Mouse (Mus musculus): ENCODE data around the gene 1190005I06Rik. TPM values are rescaled to one million over a fixed set of nuclear protein-coding genes. Genes with fewer than 3 reads are reported as not detected.
A peak's percentile ranks its signal among the peaks of the same experiment; 100 is the strongest.

The 1190005I06Rik gene
- polyA plus RNA-seq, 1 experiment from 2014 or later = 5.1 TPM

- no peak for DNase-seq
- Histone ChIP-seq H3K27me3 (ENCODE audit: insufficient read depth, low read length) (no peaks in the 10 kb centered on the region), H3K4me1 (ENCODE audit: insufficient read depth) (no peaks in the 10 kb centered on the region), H3K4me2 (no peak overlapping the region), H3K27ac (ENCODE audit: low read depth) (no peak overlapping the region), H3K36me3 (ENCODE audit: insufficient read depth) (peaks cover 91% of the 10 kb centered on the region), H3K9me3 (ENCODE audit: low read depth, low read length) (no peaks in the 10 kb centered on the region), H3K9ac (no peak overlapping the region), H3K4me3 (ENCODE audit: low read depth, low read length) (no peak overlapping the region)
- TF ChIP-seq CTCF (IDR thresholded peaks at IDR 0.05; ENCODE audit: low read depth) = no peak
- no peak for ATAC-seq (ENCODE audit: insufficient read depth)
- 80% methylated on average over 8 of the region's 8 CpGs for WGBS
These were observed 67.0 kb downstream of the 1190005I06Rik start for GRCm38 (mm10) chr8:120580336-120581000.

DNA sequence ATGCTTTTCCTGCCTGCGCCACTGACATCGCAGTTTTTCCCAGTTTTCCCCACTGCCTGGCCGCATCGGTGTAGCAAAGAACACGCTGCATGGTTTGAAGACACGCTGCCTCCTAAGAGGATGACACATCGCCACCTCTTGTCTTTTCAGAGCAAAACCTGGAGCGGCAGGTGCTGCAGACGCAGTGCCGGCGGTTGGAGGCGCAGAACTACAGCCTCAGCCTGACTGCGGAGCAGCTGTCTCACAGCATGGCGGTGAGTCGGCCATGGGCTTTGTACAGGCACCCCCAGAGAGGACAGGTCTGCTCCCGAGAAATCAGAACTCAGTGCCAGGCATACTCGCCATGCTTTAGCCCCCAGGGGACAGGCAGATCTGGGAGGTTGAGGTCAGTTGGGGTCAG, 69.6 kb downstream of the 1190005I06Rik start:
- DNase-seq = no peak
- no peak for ATAC-seq (ENCODE audit: insufficient read depth)

DNA sequence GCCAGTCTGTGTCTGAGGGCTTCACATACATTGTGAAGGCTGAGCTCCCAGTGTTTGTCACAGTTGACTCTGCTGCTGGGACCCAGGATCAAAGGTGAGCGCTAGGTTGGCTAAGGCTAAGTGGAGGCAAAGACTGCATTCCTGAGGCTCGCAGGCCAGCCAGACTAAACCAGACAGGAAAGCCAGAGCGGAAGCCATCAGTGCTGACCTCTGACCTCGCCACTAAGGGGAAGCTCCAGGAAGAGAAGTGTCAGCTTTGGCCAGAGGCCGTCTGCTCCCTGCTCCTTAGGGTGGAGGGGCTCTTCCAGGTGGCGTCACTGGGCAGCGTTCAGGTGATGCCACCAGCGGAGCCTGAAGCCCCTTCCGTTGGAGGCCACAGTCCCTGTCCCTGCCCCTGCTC, 71.6 kb downstream of the 1190005I06Rik start:
- H3K4me2 ChIP-seq = no peak overlapping the region
- H3K9me3 ChIP-seq (ENCODE audit: low read depth, low read length) = no peaks in the 10 kb centered on the region
- no peak for ATAC-seq (ENCODE audit: insufficient read depth)
- no peaks in the 10 kb centered on the region for H3K27me3 ChIP-seq (ENCODE audit: insufficient read depth, low read length)
- H3K27ac ChIP-seq (ENCODE audit: low read depth) = peak overlapping the region; percentile 8; the same call in 1 of the 2 replicates
- no peaks in the 10 kb centered on the region for H3K4me1 ChIP-seq (ENCODE audit: insufficient read depth)
- peak; percentile 40 for DNase-seq
- H3K9ac ChIP-seq = no peak overlapping the region; the same call in 1 of the 2 replicates
- H3K36me3 ChIP-seq (ENCODE audit: insufficient read depth) = peaks cover 99% of the 10 kb centered on the region
- WGBS = 51% methylated on average over 9 of the region's 9 CpGs
- TF ChIP-seq CTCF (IDR thresholded peaks at IDR 0.05; ENCODE audit: low read depth) = no peak
- no peak overlapping the region for H3K4me3 ChIP-seq (ENCODE audit: low read depth, low read length)

More for the DNA sequence above, 69.6 kb downstream of the 1190005I06Rik start:
- 91% methylated on average over 17 of the region's 17 CpGs for WGBS
- Histone ChIP-seq H3K27me3 (ENCODE audit: insufficient read depth, low read length) (no peaks in the 10 kb centered on the region), H3K9ac (no peak overlapping the region), H3K4me1 (ENCODE audit: insufficient read depth) (no peaks in the 10 kb centered on the region), H3K9me3 (ENCODE audit: low read depth, low read length) (no peaks in the 10 kb centered on the region), H3K27ac (ENCODE audit: low read depth) (no peak overlapping the region), H3K4me3 (ENCODE audit: low read depth, low read length) (no peak overlapping the region), H3K4me2 (no peak overlapping the region), H3K36me3 (ENCODE audit: insufficient read depth) (peaks cover 98% of the 10 kb centered on the region)
- TF ChIP-seq CTCF (IDR thresholded peaks at IDR 0.05; ENCODE audit: low read depth) = no peak

DNA sequence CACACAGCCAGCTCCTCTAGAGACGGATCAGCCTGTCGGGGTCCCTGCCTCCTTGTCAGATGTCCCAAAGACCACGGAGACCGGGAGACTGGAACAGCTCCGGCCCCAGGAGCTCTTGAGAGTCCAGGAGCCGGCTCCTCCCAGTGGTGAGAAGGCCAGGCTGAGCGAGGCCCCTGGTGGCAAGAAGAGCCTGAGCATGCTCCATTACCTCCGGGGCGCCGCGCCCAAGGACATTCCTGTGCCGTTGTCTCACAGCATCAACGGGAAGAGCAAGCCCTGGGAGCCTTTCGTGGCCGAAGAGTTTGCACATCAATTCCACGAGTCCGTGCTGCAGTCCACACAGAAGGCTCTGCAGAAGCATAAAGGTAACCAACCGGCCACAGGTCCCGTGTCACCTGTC, 72.5 kb downstream of the 1190005I06Rik start:
- H3K9ac ChIP-seq = no peak overlapping the region
- 59% methylated on average over 19 of the region's 19 CpGs for WGBS
- H3K27me3 ChIP-seq (ENCODE audit: insufficient read depth, low read length) = no peaks in the 10 kb centered on the region
- H3K4me1 ChIP-seq (ENCODE audit: insufficient read depth) = no peaks in the 10 kb centered on the region
- TF ChIP-seq CTCF (IDR thresholded peaks at IDR 0.05; ENCODE audit: low read depth) = peak; percentile 33
- H3K9me3 ChIP-seq (ENCODE audit: low read depth, low read length) = no peaks in the 10 kb centered on the region
- peak overlapping the region; percentile 58; the same call in 1 of the 2 replicates for H3K27ac ChIP-seq (ENCODE audit: low read depth)
- DNase-seq (peak; percentile 36), ATAC-seq (ENCODE audit: insufficient read depth) (no peak)
- no peak overlapping the region for H3K4me3 ChIP-seq (ENCODE audit: low read depth, low read length)
- H3K36me3 ChIP-seq (ENCODE audit: insufficient read depth) = peaks cover 99% of the 10 kb centered on the region
- H3K4me2 ChIP-seq = no peak overlapping the region

DNA sequence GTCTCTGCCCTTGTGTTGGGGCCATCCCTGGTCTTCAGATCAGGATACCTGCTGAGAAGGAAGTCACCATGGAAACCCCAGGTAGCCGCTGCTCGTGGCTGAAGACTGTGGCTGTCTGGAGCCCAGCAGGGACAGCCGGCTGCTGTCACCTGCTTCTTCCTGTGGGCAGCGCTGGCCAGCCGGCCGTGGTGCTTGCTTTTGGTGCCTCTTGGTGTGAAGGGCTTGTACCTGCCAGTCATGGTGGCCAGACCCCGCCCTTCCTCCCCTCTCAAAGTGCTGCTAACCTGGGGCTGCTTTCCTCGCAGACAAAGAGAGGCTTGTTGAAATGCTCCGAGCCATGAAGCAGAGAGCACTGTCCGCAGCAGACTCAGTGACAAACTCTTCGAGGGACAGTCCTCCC, 73.6 kb downstream of the 1190005I06Rik start:
- Histone ChIP-seq H3K4me3 (ENCODE audit: low read depth, low read length) (no peak overlapping the region), H3K9ac (no peak overlapping the region), H3K9me3 (ENCODE audit: low read depth, low read length) (no peaks in the 10 kb centered on the region), H3K4me1 (ENCODE audit: insufficient read depth) (no peaks in the 10 kb centered on the region), H3K27ac (ENCODE audit: low read depth) (peak overlapping the region; percentile 58; the same call in 1 of the 2 replicates), H3K4me2 (no peak overlapping the region), H3K36me3 (ENCODE audit: insufficient read depth) (peaks cover 99% of the 10 kb centered on the region), H3K27me3 (ENCODE audit: insufficient read depth, low read length) (no peaks in the 10 kb centered on the region)
- TF ChIP-seq CTCF (IDR thresholded peaks at IDR 0.05; ENCODE audit: low read depth) = no peak
- 58% methylated on average over 11 of the region's 11 CpGs for WGBS
- DNase-seq (peak; percentile 58), ATAC-seq (ENCODE audit: insufficient read depth) (no peak)

GRCm38 (mm10) chr8:120572534-120572933, 74.9 kb downstream of the 1190005I06Rik start:
- TF ChIP-seq CTCF (IDR thresholded peaks at IDR 0.05; ENCODE audit: low read depth) = no peak
- 78% methylated on average over 21 of the region's 21 CpGs for WGBS

DNA sequence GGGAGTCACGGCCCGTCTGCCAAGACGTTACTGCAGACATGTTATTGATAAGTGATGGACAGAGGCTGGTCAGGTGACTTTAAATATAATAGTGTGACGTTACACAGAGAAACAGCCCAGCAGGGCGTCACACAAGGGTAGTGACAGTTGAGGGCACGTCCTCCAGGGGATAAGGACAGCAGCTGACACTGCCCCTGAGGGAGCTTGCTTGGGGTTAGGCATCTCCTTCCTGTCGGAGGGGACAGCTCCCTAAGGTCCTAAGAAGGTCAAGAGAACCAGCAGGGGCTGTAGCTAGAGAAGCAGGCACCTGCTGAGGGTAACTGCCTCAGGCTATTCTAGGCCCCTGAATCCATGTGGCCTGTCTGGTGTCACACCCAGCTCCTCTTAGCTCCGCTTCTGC, 75.9 kb downstream of the 1190005I06Rik start:
- no peaks in the 10 kb centered on the region for H3K27me3 ChIP-seq (ENCODE audit: insufficient read depth, low read length)
- no peaks in the 10 kb centered on the region for H3K4me1 ChIP-seq (ENCODE audit: insufficient read depth)
- no peak for ATAC-seq (ENCODE audit: insufficient read depth)
- H3K9ac ChIP-seq = no peak overlapping the region
- no peak overlapping the region for H3K4me3 ChIP-seq (ENCODE audit: low read depth, low read length)
- WGBS = 81% methylated on average over 8 of the region's 8 CpGs
- H3K27ac ChIP-seq (ENCODE audit: low read depth) = no peak overlapping the region
- H3K36me3 ChIP-seq (ENCODE audit: insufficient read depth) = peaks cover 99% of the 10 kb centered on the region
- no peak for TF ChIP-seq CTCF (IDR thresholded peaks at IDR 0.05; ENCODE audit: low read depth)
- H3K9me3 ChIP-seq (ENCODE audit: low read depth, low read length) = no peaks in the 10 kb centered on the region
- DNase-seq = no peak
- no peak overlapping the region for H3K4me2 ChIP-seq

More at GRCm38 (mm10) chr8:120572534-120572933, 74.9 kb downstream of the 1190005I06Rik start:
- Histone ChIP-seq H3K4me3 (ENCODE audit: low read depth, low read length) (no peak overlapping the region), H3K27ac (ENCODE audit: low read depth) (no peak overlapping the region), H3K9ac (no peak overlapping the region), H3K36me3 (ENCODE audit: insufficient read depth) (peaks cover 99% of the 10 kb centered on the region), H3K4me1 (ENCODE audit: insufficient read depth) (no peaks in the 10 kb centered on the region), H3K4me2 (no peak overlapping the region), H3K27me3 (ENCODE audit: insufficient read depth, low read length) (no peaks in the 10 kb centered on the region), H3K9me3 (ENCODE audit: low read depth, low read length) (no peaks in the 10 kb centered on the region)
- ATAC-seq (ENCODE audit: insufficient read depth) (no peak), DNase-seq (no peak)

Measured in lung, embryonic 14.5 days (tissue).